Mouse (Mus musculus): ENCODE measurements around the gene Timm44. TPM values are rescaled to one million over a fixed set of nuclear protein-coding genes. Genes with fewer than 3 reads are reported as not detected.

Gene Timm44
- polyA plus RNA-seq, 1 experiment from 2014 or later: 76.9 TPM

DNA sequence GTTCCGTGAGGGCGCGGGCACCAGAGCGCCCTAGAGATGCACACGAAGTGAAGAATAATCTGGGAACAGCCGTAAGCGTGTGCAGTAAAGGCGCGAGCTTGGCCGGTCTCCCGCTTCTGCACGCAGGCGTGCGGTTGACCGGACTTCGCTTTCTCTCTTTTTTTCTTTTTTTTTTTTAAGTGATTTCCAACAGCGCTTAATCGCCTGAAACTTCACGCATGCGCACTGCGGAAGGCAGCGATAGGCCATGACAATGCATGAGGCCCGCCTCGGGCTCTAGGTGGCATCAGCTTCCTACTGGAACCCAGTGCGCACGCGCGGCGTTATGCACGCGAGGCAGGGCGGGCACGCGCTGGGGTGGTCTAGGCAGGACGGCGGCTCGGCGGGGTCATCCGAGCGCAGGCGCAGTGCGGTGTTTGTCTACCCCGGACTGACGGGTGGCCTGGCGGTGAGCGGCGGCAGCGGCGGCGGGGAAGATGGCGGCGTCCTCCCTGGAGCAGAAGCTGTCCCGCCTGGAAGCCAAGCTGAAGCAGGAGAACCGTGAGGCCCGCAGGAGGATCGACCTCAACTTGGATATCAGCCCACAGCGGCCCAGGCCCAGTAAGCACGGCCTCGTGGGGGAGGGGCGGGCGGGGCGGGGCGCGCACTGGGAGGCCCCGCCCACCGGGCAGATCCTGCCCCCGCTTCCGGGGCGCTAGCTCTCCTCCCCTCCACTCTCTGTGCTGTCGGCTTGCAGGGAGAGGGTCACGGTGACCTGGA lies 37.1 kb downstream of the Timm44 start, which contains the start of the genes Map2k7 and Gm49320:
Gene Map2k7, plus strand, starts transcription at position 307 of the 759 bp plus-strand sequence.
Gene Gm49320, plus strand, starts transcription at position 432 of the 759 bp plus-strand sequence.
- Histone ChIP-seq H3K4me1 (ENCODE audit: control insufficient read depth, insufficient read depth, low read length) (peaks cover 10% of the 10 kb centered on the region), H3K9me3 (replicated peaks; ENCODE audit: control insufficient read depth, low read length) (no peaks in the 10 kb centered on the region), H3K9ac (ENCODE audit: low read depth, low read length) (peak within 1 kb of the TSS; percentile 88), H3K27ac (ENCODE audit: low read depth, low read length) (peak within 1 kb of the TSS; percentile 95), H3K36me3 (ENCODE audit: control insufficient read depth, insufficient read depth, low read length) (peaks cover 9% of the 10 kb centered on the region; the same call in 1 of the 2 replicates), H3K4me2 (peak within 1 kb of the TSS; percentile 61), H3K4me3 (ENCODE audit: low read depth, low read length) (peak within 1 kb of the TSS; percentile 68), H3K27me3 (ENCODE audit: control insufficient read depth, insufficient read depth, low read length) (peaks cover 9% of the 10 kb centered on the region)
- under 1% methylated on average over 63 of the region's 71 CpGs for WGBS (ENCODE audit: insufficient replicate concordance)
- peak; percentile 92 for ATAC-seq (replicated peaks; ENCODE audit: insufficient number of reproducible peaks, low FRiP score, low TSS enrichment)

DNA sequence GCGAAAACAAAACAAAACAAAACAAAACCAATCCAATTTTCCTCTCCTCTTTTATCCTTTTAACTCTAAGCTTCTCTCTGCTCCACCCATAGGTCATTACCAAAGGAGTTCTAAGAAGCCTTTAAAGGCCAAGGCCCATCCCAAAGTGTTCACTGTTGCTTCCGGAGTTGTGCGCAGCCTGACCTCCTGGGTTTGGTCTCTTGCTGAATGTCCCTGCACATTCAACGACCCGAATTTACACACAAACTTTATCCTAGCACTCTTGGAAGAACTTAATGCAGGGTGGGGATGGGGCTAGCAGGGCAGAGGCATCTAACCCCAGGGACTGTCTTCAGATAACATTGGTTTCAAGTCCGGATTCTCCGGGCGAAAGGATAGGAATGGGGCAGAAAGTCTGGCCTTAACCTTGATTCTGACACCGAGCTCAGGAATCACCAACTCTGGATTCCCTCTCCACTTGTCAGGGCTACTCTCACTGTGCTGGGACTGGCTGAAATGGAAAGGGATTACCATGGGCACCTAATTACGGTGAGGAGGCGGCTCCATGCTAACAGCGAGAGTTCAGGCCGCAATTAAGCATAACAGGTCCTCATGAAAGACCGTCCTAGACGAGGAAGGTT lies 37.8 kb downstream of the Timm44 start:
- H3K27me3 ChIP-seq (ENCODE audit: control insufficient read depth, insufficient read depth, low read length): peaks cover 9% of the 10 kb centered on the region
- ATAC-seq (replicated peaks; ENCODE audit: insufficient number of reproducible peaks, low FRiP score, low TSS enrichment): no peak

DNA sequence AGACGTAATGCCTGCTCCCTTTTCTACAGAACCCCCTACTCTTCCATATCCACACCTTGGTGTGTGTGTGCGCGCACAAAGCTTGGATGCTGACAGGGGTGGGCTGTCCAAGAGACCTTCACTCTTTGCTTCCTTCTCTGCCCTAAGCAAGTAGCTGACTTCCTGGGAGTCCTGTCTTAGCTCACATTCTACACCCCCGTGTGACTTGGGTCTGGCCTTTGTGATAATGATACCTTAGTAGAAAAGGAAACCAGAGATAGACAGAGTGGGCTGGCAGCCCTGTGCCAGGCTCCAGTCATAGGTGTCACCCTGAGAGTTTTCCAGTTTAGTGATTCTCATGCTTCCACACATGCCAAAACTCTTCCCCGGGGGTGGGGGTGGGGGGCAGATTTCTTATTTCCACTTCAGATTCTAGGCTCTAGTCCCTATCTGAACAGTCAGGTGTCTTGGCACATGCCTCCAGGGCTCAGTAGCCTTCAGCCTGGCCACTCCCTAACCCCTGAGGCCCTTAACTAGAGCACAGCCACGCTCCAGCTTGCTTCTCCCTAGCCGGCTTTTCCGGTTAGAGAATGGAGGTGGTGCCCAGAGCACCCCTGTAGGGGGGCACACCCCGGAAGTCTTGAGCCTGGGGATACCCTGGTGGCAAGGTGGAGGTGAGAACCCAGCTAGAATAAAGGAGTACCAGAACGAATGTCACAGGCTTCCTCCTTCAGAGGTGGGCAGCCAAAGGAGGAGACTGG lies 44.9 kb downstream of the Timm44 start:
- H3K36me3 ChIP-seq (ENCODE audit: control insufficient read depth, insufficient read depth, low read length): no peaks in the 10 kb centered on the region
- 54% methylated on average over 10 of the region's 10 CpGs for WGBS (ENCODE audit: insufficient replicate concordance)
- no peak overlapping the region for H3K27ac ChIP-seq (ENCODE audit: low read depth, low read length)
- H3K4me2 ChIP-seq: no peak overlapping the region
- H3K9me3 ChIP-seq (replicated peaks; ENCODE audit: control insufficient read depth, low read length): no peaks in the 10 kb centered on the region
- ATAC-seq (replicated peaks; ENCODE audit: insufficient number of reproducible peaks, low FRiP score, low TSS enrichment): no peak
- no peak overlapping the region for H3K4me3 ChIP-seq (ENCODE audit: low read depth, low read length)
- H3K4me1 ChIP-seq (ENCODE audit: control insufficient read depth, insufficient read depth, low read length): no peaks in the 10 kb centered on the region
- no peak overlapping the region for H3K9ac ChIP-seq (ENCODE audit: low read depth, low read length)
- peaks cover 32% of the 10 kb centered on the region for H3K27me3 ChIP-seq (ENCODE audit: control insufficient read depth, insufficient read depth, low read length)

More for the DNA sequence above, 37.8 kb downstream of the Timm44 start:
- Histone ChIP-seq H3K36me3 (ENCODE audit: control insufficient read depth, insufficient read depth, low read length) (peaks cover 3% of the 10 kb centered on the region; the same call in 1 of the 2 replicates), H3K27ac (ENCODE audit: low read depth, low read length) (peak overlapping the region; percentile 95), H3K4me2 (peak overlapping the region; percentile 61), H3K9ac (ENCODE audit: low read depth, low read length) (peak overlapping the region; percentile 88), H3K4me1 (ENCODE audit: control insufficient read depth, insufficient read depth, low read length) (peaks cover 10% of the 10 kb centered on the region), H3K4me3 (ENCODE audit: low read depth, low read length) (peak overlapping the region; percentile 68), H3K9me3 (replicated peaks; ENCODE audit: control insufficient read depth, low read length) (no peaks in the 10 kb centered on the region)
- WGBS (ENCODE audit: insufficient replicate concordance): 18% methylated on average over 15 of the region's 15 CpGs

DNA sequence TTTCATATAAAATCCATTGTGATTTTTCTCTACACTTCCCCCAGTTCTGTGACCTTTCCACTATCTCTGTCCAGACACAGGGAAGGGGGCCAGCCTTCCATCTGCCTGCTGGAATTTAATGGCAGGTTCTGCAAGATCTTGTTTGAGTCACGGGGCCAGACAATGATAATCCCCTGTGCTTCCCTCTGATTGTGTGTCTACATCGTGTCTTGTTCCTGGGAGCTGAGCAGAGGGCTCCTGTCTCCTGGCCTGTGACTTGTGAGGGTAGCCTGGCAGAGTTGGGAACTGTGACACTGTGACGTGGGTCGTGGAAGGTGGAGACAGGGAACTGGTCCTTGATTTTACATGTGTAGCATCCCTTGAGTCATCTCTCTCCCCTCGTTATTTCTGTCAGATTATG lies 45.9 kb downstream of the Timm44 start:
- H3K9me3 ChIP-seq (replicated peaks; ENCODE audit: control insufficient read depth, low read length): no peaks in the 10 kb centered on the region
- H3K4me3 ChIP-seq (ENCODE audit: low read depth, low read length): no peak overlapping the region
- no peak overlapping the region for H3K27ac ChIP-seq (ENCODE audit: low read depth, low read length)
- peaks cover 29% of the 10 kb centered on the region for H3K27me3 ChIP-seq (ENCODE audit: control insufficient read depth, insufficient read depth, low read length)
- no peaks in the 10 kb centered on the region for H3K36me3 ChIP-seq (ENCODE audit: control insufficient read depth, insufficient read depth, low read length)
- ATAC-seq (replicated peaks; ENCODE audit: insufficient number of reproducible peaks, low FRiP score, low TSS enrichment): no peak
- no peak overlapping the region for H3K9ac ChIP-seq (ENCODE audit: low read depth, low read length)
- 63% methylated on average over 5 of the region's 5 CpGs for WGBS (ENCODE audit: insufficient replicate concordance)
- no peaks in the 10 kb centered on the region for H3K4me1 ChIP-seq (ENCODE audit: control insufficient read depth, insufficient read depth, low read length)
- H3K4me2 ChIP-seq: no peak overlapping the region

DNA sequence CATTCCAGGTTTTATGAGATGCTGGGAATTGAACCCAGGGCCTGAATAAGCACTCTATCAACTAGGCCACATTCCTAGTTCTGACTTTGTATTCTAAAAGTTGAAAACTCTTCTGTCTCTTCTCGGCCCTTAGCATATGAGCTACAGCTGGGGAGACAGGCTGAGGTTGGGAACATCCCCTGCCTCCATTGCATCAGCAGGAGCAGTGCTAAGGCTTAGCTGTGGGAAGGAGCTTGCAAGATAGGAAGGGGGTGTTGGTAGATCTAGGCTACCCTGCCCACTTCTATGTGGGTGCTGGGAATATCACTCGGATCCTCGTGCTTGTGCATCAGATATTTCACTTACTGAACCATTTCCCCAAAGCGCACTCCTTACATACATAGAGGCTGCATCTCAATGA lies 47.8 kb downstream of the Timm44 start:
- peaks cover 31% of the 10 kb centered on the region for H3K27me3 ChIP-seq (ENCODE audit: control insufficient read depth, insufficient read depth, low read length)
- no peak for ATAC-seq (replicated peaks; ENCODE audit: insufficient number of reproducible peaks, low FRiP score, low TSS enrichment)

DNA sequence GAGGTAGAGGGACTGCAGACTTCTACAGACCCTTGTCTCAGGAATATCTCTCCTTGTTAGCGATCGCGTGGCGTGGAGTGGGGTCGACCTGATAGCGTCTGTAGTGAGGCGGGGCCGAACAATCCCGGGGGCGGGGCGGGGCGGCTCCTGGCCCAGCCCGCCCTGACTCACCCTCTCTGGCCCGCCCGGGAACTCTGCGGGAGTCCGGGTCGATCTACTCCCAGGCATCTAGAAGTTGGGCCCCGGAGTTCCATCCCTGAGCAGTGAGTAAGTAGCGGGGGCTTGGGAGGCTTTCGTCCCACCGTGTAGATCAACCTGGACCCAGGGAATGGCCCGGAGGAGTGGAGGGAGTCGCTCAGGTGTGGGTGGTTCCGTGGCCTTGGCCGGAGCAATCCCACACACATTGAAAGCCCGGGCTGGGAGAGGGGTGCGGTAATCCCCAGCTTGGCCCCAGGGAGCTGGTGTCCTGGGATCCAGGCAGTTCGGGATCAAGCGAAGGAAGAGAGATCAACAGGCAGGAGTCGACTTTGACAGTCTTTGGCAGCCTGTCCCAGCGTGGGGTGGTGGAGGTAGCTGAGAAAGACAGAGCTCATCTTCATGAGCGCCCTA lies 48.9 kb downstream of the Timm44 start, which contains the start of gene Lrrc8e:
Gene Lrrc8e, plus strand, starts transcription at position 89 of the 609 bp plus-strand sequence.
- Histone ChIP-seq H3K27ac (ENCODE audit: low read depth, low read length) (no peak within 1 kb of the TSS), H3K4me1 (ENCODE audit: control insufficient read depth, insufficient read depth, low read length) (no peaks in the 10 kb centered on the region), H3K27me3 (ENCODE audit: control insufficient read depth, insufficient read depth, low read length) (peaks cover 31% of the 10 kb centered on the region), H3K9ac (ENCODE audit: low read depth, low read length) (no peak within 1 kb of the TSS), H3K4me2 (peak within 1 kb of the TSS; percentile 59), H3K4me3 (ENCODE audit: low read depth, low read length) (peak within 1 kb of the TSS; percentile 21), H3K9me3 (replicated peaks; ENCODE audit: control insufficient read depth, low read length) (no peaks in the 10 kb centered on the region), H3K36me3 (ENCODE audit: control insufficient read depth, insufficient read depth, low read length) (no peaks in the 10 kb centered on the region)
- peak; percentile 63 for ATAC-seq (replicated peaks; ENCODE audit: insufficient number of reproducible peaks, low FRiP score, low TSS enrichment)
- WGBS (ENCODE audit: insufficient replicate concordance): 4% methylated on average over 33 of the region's 33 CpGs

More for the DNA sequence above, 47.8 kb downstream of the Timm44 start:
- H3K9ac ChIP-seq (ENCODE audit: low read depth, low read length): no peak overlapping the region
- H3K4me1 ChIP-seq (ENCODE audit: control insufficient read depth, insufficient read depth, low read length): no peaks in the 10 kb centered on the region
- H3K4me2 ChIP-seq: no peak overlapping the region
- WGBS (ENCODE audit: insufficient replicate concordance): 83% methylated on average over 4 of the region's 4 CpGs
- H3K4me3 ChIP-seq (ENCODE audit: low read depth, low read length): no peak overlapping the region
- H3K9me3 ChIP-seq (replicated peaks; ENCODE audit: control insufficient read depth, low read length): no peaks in the 10 kb centered on the region
- no peak overlapping the region for H3K27ac ChIP-seq (ENCODE audit: low read depth, low read length)
- no peaks in the 10 kb centered on the region for H3K36me3 ChIP-seq (ENCODE audit: control insufficient read depth, insufficient read depth, low read length)

DNA sequence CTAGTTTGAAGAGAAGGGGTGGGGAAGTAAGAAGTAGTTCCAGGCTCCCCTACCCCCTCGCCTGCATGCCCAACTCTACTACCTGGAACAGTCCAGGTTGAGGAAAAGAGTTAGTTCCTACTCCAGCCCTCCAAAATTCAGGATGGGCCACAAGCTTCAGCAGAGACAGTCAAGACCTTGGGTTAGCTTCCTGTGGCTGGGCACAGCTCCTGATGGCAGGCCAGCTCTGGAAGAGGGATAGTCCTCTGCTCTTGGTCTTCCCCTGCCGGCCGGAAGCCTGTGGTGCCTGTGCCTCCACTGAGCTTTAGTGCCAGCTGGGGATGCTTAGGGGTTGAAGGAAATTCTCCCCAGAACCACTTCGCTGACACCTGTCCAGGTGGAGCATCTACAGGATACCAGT lies 49.4 kb downstream of the Timm44 start:
- Histone ChIP-seq H3K27ac (ENCODE audit: low read depth, low read length) (no peak overlapping the region), H3K9ac (ENCODE audit: low read depth, low read length) (no peak overlapping the region), H3K4me3 (ENCODE audit: low read depth, low read length) (peak overlapping the region; percentile 21; the same call in 1 of the 2 replicates), H3K36me3 (ENCODE audit: control insufficient read depth, insufficient read depth, low read length) (no peaks in the 10 kb centered on the region), H3K4me2 (peak overlapping the region; percentile 59), H3K27me3 (ENCODE audit: control insufficient read depth, insufficient read depth, low read length) (peaks cover 31% of the 10 kb centered on the region), H3K4me1 (ENCODE audit: control insufficient read depth, insufficient read depth, low read length) (no peaks in the 10 kb centered on the region), H3K9me3 (replicated peaks; ENCODE audit: control insufficient read depth, low read length) (no peaks in the 10 kb centered on the region)
- ATAC-seq (replicated peaks; ENCODE audit: insufficient number of reproducible peaks, low FRiP score, low TSS enrichment): no peak; the same call in 1 of the 2 replicates
- WGBS (ENCODE audit: insufficient replicate concordance): 18% methylated on average over 4 of the region's 4 CpGs

DNA sequence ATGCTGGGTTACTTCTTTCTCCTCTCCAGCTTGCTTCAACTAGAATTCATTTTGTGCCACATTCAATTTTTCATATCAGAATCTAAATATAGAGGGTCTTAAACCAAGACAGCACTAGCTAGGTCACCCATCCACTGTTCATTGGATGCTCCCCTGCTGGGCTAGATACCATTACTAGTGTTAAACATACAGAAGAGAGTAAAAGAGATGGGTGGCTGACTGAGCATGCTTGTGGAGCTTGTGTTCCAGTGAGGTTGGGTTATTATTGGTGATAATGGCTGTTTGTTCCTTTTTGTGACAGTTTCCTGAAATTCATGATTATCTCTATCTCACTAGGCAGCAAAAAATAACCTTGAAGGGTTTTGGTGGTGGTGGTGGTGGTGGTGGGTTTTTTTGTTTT lies 53.7 kb downstream of the Timm44 start:
- Histone ChIP-seq H3K9me3 (replicated peaks; ENCODE audit: control insufficient read depth, low read length) (no peaks in the 10 kb centered on the region), H3K27me3 (ENCODE audit: control insufficient read depth, insufficient read depth, low read length) (peaks cover 38% of the 10 kb centered on the region), H3K4me2 (no peak overlapping the region), H3K9ac (ENCODE audit: low read depth, low read length) (no peak overlapping the region), H3K27ac (ENCODE audit: low read depth, low read length) (no peak overlapping the region), H3K36me3 (ENCODE audit: control insufficient read depth, insufficient read depth, low read length) (no peaks in the 10 kb centered on the region), H3K4me1 (ENCODE audit: control insufficient read depth, insufficient read depth, low read length) (peaks cover 2% of the 10 kb centered on the region; the same call in 1 of the 2 replicates), H3K4me3 (ENCODE audit: low read depth, low read length) (no peak overlapping the region)
- ATAC-seq (replicated peaks; ENCODE audit: insufficient number of reproducible peaks, low FRiP score, low TSS enrichment): no peak
